Mouse (Mus musculus): Measurements from ENCODE around the gene Hist1h3h. TPM values are rescaled to one million over a fixed set of nuclear protein-coding genes. Genes with fewer than 3 reads are reported as not detected.
"Not testable (repeated sequence)": the region's sequence is repeated elsewhere in the genome, so short reads cannot be mapped to it uniquely, and the experiment has no call there.

The Hist1h3h gene
- polyA plus RNA-seq, 1 experiment = not detected

DNA sequence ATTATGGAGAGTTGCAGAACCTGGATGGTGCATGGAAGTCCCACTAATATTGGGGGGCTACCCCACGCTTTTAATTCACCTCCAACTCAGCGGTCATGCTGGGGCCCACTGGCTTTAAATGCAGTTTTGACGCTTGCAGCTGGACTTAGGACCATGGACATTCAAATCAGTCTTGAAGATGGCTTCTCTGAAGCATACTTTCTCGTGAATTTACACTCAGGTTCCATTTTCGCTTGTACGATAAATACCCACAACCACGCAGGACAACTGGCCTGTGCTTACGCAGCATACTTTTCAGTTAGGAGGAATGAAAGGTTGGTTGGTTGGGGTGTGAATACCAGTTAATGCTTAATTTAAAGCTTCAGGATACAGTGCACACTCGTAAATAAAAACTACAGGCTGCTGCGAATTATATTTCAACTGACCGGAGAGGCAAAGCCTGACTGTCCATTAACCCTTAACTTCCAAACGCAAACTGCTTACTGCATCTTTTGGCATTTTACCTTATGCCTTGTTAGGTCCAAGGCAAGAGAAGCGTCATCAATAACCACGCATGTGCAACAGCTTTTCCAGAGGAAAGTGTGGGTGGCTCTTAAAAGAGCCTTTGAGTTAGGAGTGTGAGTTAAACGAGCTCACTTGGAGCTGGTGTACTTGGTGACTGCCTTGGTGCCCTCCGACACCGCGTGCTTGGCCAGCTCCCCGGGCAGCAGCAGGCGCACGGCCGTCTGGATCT lies 2.2 kb upstream of the Hist1h3h start:
- Histone ChIP-seq H3K4me3 (ENCODE audit: insufficient read depth, low read depth, low read length) (peak overlapping the region; percentile 51), H3K27ac (ENCODE audit: insufficient read depth, low read depth, low read length) (peak overlapping the region; percentile 4; the same call in 1 of the 2 replicates), H3K4me1 (ENCODE audit: control insufficient read depth, insufficient read depth, low read length) (no peaks in the 10 kb centered on the region)
- TF ChIP-seq CTCF (IDR thresholded peaks at IDR 0.05; ENCODE audit: insufficient read depth, low read depth, low read length) (no peak), POLR2A (IDR thresholded peaks at IDR 0.05; ENCODE audit: insufficient read depth, low read depth, low read length) (no peak)
- WGBS = under 1% methylated on average over 22 of the region's 22 CpGs

DNA sequence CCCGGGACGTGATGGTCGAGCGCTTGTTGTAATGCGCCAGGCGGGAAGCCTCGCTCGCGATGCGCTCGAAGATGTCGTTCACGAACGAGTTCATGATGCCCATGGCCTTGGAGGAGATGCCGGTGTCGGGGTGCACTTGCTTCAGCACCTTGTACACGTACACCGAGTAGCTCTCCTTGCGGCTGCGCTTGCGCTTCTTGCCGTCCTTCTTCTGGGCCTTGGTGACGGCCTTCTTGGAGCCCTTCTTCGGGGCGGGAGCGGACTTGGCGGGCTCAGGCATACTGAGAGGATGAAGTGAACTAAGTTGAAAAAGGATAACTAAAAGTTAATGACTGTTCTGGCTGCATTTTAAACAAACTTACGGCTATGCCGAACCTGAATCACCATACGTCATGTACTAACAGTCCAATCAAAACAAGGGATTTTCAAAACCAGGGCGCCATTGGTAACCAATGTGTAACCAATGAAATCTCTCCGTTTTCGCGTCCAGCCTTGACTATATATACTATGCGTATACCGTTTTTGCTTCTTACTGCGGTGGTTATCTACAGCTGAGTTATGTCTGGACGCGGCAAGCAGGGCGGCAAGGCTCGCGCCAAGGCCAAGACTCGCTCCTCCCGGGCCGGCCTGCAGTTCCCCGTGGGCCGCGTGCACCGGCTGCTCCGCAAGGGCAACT lies 1.5 kb upstream of the Hist1h3h start, which contains the start of the genes Hist1h2bl and Hist1h2ai:
Hist1h2bl (minus strand) TSS at position 280 of the 676 bp plus-strand sequence.
Hist1h2ai (plus strand) TSS at position 559 of the 676 bp plus-strand sequence.
- TF ChIP-seq POLR2A (IDR thresholded peaks at IDR 0.05; ENCODE audit: insufficient read depth, low read depth, low read length) = peak; percentile 23; the same call in 1 of the 2 replicates
- peak within 1 kb of the TSS; percentile 88 for H3K27ac ChIP-seq (ENCODE audit: insufficient read depth, low read depth, low read length)
- H3K4me1 ChIP-seq (ENCODE audit: control insufficient read depth, insufficient read depth, low read length) = not testable (repeated sequence)
- H3K4me3 ChIP-seq (ENCODE audit: insufficient read depth, low read depth, low read length) = peak within 1 kb of the TSS; percentile 56
- under 1% methylated on average over 36 of the region's 50 CpGs for WGBS

DNA sequence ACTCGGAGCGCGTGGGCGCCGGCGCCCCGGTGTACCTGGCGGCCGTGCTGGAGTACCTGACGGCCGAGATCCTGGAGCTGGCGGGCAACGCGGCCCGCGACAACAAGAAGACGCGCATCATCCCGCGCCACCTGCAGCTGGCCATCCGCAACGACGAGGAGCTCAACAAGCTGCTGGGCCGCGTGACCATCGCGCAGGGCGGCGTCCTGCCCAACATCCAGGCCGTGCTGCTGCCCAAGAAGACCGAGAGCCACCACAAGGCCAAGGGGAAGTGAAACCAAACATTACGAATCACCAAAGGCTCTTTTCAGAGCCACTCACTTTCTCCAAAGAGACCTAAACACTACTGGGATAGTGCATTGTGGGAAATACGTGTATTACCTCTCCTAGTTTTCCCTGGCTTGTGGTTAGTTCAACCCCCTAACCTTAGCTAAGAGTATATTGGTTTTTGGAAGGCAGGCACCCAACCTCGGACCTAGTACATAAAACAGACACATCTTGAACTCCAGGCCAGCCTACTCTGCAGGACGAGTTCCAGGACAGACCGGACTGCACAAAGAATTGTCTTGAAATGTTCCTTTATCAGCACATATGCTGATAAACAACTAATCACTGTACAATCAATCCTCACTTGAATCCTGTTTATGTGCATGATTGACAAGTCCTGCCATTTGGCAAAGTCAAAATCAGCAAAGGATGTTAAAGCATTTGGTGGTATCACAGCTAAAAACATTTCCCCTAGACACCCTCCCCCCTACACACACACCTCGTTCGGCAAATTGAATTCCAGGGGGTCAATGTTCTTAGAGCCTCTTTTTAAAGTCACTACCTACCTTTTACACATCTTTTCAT lies 693 bp upstream of the Hist1h3h start:
- H3K27ac ChIP-seq (ENCODE audit: insufficient read depth, low read depth, low read length) = peak overlapping the region; percentile 88
- under 1% methylated on average over 11 of the region's 38 CpGs for WGBS
- H3K4me1 ChIP-seq (ENCODE audit: control insufficient read depth, insufficient read depth, low read length) = not testable (repeated sequence)
- peak; percentile 11; the same call in 1 of the 2 replicates for TF ChIP-seq POLR2A (IDR thresholded peaks at IDR 0.05; ENCODE audit: insufficient read depth, low read depth, low read length)
- peak overlapping the region; percentile 54 for H3K4me3 ChIP-seq (ENCODE audit: insufficient read depth, low read depth, low read length)

DNA sequence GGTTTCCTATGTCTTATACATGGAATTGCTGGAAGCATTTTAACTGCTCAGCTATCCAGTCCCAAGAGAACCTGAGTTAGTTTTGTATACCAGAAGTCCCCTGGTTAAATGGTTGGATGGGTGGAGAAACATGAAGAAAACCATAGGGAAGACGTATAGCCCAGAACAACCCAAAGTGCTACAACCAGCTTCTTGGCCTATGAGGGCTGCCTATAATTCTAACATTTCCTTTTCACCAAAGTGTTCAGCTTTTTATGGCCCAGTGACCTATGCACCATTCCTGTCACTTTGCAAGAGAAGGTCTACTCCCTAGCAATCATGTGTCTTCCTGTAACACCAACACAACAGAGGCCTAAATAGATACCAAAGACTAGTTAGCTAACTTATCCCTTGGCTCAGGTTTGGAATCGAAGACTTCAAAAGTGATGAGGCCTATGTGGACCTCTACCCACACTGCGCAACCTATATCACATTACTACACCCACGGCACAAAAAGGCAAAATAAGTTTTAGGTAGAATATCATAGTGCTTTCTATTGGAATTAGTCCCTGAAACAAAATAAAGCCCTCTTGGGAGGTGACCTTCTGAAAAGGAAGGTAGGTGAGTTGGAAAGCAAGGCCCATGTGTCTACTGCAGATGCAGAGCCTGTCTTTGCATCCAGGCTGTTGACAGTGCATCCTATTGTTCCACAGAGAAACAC lies 1.1 kb downstream of the Hist1h3h start:
- Histone ChIP-seq H3K4me1 (ENCODE audit: control insufficient read depth, insufficient read depth, low read length) (0 out of 2 replicates have a peak, but pooled peaks cover 5% of the 10 kb centered on the region), H3K4me3 (ENCODE audit: insufficient read depth, low read depth, low read length) (no peak overlapping the region)

DNA sequence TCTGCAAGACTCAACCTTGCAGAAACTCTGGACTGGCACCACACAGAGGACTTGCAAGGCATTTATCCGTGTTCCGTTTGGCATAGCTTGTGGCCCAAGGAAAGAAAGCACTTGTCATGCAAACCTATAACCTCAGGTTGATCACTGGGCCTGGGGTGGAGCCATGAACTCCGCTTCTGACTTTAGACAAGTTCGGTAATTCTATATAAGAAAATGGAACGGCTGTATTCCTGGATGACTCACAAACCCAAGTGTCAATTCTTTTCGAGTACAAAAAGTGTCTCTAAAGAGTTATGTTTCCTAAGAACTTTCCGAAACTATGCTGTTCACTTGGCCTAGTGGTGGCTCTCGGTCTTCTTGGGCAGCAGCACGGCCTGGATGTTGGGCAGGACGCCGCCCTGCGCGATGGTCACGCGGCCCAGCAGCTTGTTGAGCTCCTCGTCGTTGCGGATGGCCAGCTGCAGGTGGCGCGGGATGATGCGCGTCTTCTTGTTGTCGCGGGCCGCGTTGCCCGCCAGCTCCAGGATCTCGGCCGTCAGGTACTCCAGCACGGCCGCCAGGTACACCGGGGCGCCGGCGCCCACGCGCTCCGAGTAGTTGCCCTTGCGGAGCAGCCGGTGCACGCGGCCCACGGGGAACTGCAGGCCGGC lies 3.8 kb downstream of the Hist1h3h start:
- H3K27ac ChIP-seq (ENCODE audit: insufficient read depth, low read depth, low read length) = not testable (repeated sequence)

More for the DNA sequence above, 1.1 kb downstream of the Hist1h3h start:
- 68% methylated on average over 4 of the region's 4 CpGs for WGBS
- no peak overlapping the region for H3K27ac ChIP-seq (ENCODE audit: insufficient read depth, low read depth, low read length)
- TF ChIP-seq POLR2A (IDR thresholded peaks at IDR 0.05; ENCODE audit: insufficient read depth, low read depth, low read length) = no peak
- no peak for TF ChIP-seq CTCF (IDR thresholded peaks at IDR 0.05; ENCODE audit: insufficient read depth, low read depth, low read length)

DNA sequence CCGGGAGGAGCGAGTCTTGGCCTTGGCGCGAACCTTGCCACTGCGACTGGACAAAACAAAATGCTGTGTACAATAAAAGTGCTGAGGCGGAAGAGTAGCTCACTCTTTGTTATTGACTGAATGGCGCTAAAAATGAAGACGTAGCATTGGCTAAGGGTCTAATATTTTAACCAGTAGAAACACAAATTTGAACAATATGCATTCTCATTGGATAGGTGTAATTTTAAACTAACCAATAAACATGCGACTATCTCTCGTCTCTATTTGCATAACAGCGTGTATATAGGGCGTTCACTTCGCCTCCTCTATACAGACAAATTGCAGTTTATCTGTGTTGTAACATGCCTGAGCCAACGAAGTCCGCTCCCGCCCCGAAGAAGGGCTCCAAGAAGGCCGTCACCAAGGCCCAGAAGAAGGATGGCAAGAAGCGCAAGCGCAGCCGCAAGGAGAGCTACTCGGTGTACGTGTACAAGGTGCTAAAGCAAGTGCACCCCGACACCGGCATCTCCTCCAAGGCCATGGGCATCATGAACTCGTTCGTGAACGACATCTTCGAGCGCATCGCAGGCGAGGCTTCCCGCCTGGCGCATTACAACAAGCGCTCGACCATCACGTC lies 4.4 kb downstream of the Hist1h3h start, which contains the start of gene Hist1h2bm:
Hist1h2bm (plus strand) TSS at position 288 of the 616 bp plus-strand sequence.
- not testable (repeated sequence) for H3K4me1 ChIP-seq (ENCODE audit: control insufficient read depth, insufficient read depth, low read length)
- TF ChIP-seq POLR2A (IDR thresholded peaks at IDR 0.05; ENCODE audit: insufficient read depth, low read depth, low read length) = peak; percentile 32; the same call in 1 of the 2 replicates
- Histone ChIP-seq H3K4me3 (ENCODE audit: insufficient read depth, low read depth, low read length) (peak within 1 kb of the TSS; percentile 53), H3K27ac (ENCODE audit: insufficient read depth, low read depth, low read length) (peak within 1 kb of the TSS; percentile 70)
- under 1% methylated on average over 37 of the region's 37 CpGs for WGBS

More for the DNA sequence above, 3.8 kb downstream of the Hist1h3h start:
- H3K4me3 ChIP-seq (ENCODE audit: insufficient read depth, low read depth, low read length) = peak overlapping the region; percentile 52
- WGBS = 1% methylated on average over 28 of the region's 44 CpGs
- not testable (repeated sequence) for H3K4me1 ChIP-seq (ENCODE audit: control insufficient read depth, insufficient read depth, low read length)

DNA sequence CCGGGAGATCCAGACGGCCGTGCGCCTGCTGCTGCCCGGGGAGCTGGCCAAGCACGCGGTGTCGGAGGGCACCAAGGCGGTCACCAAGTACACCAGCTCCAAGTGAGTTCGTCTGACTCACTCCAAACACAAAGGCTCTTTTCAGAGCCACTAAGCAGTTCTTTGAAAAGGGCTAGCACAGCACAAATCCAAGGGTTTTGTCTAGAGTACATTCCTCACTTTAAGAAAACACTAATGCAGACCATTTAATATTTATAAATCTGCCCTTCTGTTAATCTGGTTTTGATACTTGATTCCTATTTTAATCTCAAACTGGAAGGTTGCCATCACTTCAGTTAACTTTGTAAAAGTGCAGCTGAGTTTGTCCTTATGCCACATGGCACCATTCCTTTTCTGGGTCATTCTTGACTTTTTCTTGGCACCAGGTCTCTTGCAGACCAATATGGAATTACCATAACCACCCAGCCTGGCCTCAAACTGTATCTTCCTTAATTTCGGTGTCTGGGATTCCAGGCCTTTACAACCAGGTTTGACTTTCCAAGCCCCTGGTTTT lies 5.0 kb downstream of the Hist1h3h start:
- TF ChIP-seq CTCF (IDR thresholded peaks at IDR 0.05; ENCODE audit: insufficient read depth, low read depth, low read length) = no peak
- no peak; the same call in 1 of the 2 replicates for TF ChIP-seq POLR2A (IDR thresholded peaks at IDR 0.05; ENCODE audit: insufficient read depth, low read depth, low read length)
- Histone ChIP-seq H3K27ac (ENCODE audit: insufficient read depth, low read depth, low read length) (peak overlapping the region; percentile 70), H3K4me3 (ENCODE audit: insufficient read depth, low read depth, low read length) (peak overlapping the region; percentile 53), H3K4me1 (ENCODE audit: control insufficient read depth, insufficient read depth, low read length) (0 out of 2 replicates have a peak, but pooled peaks cover 5% of the 10 kb centered on the region)
- 3% methylated on average over 11 of the region's 11 CpGs for WGBS

Data from olfactory bulb, adult 2 months (tissue).